Mouse (Mus musculus): ENCODE results near the gene Drap1.

DNA sequence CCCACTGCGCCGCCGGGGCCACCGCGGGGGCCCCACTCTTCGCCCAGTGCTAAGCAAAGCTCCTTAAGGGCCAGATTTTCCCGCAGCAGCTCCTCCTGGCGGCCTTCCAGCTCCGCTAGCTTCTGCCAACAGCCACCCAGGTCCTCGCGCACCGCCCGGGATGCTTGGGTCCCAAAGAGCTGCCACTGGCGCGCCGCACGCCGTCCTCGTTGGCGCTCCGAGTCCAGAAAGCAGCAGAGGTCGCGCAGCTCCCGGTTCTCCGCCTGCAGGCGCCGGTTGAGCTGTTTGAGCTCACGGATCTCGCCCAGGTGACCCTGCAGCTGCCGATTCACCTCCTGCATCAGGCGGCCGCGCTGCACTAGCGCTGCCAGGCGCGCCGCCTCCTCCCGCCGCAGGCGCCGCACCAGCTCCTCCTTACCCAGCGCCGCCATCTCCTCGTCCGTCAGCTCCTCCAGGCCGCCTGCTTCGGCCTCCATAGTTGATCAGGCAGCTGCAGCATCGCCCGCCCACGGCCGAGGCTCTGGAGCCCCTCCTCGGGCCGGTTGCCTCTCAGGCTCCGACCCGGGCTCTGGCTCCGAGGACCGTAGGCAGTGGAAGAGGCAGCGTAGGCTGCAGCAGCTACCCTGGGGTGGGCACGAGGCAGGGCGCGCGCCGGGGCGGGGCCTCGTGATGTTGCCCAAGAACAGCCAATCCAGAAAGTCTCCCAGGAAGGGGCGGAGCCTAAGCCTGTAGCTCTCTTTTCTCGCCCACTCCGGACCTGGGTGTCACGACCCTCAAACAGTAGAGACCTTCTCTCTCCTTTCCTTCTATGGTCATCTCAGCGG is 32.4 kb upstream of the Drap1 start:
- TF ChIP-seq POLR2A (IDR thresholded peaks at IDR 0.05; ENCODE audit: insufficient read depth, low read length) (peak; percentile 85), CTCF (IDR thresholded peaks at IDR 0.05; ENCODE audit: low read depth, low read length) (no peak)
